Mouse (Mus musculus): ENCODE measurements around the gene 2410131K14Rik. TPM values are rescaled to one million over a fixed set of nuclear protein-coding genes. Genes with fewer than 3 reads are reported as not detected.

Gene 2410131K14Rik
- total and polyA plus RNA-seq, 3 experiments, result 4.0 to 4.3 TPM; not detected in 1

Other genes starting within 250 kb of the 2410131K14Rik start
- gene Tesc, start 217.5 kb upstream of the 2410131K14Rik start, total RNA-seq (2012; rRNA removed), result not detected in 2 replicates
- under 1 TPM in 1 of 2 experiments, not detected in 1; 0.07 TPM for gene Tesc, start 217.5 kb upstream of the 2410131K14Rik start, polyA plus RNA-seq (2012; ENCODE audit: insufficient read depth in 1 of 2, insufficient read length in 2 of 2, low read depth in 1 of 2, low replicate concordance in 2 of 2, missing spikeins in 1 of 2)
- gene Fbxw8, start 89.8 kb upstream of the 2410131K14Rik start, total RNA-seq (2012; rRNA removed), result 44.9 and 49.9 TPM in 2 replicates
- gene Fbxw8, start 89.8 kb upstream of the 2410131K14Rik start, polyA plus RNA-seq (2012; ENCODE audit: insufficient read depth in 1 of 2, insufficient read length in 2 of 2, low read depth in 1 of 2, low replicate concordance in 2 of 2, missing spikeins in 1 of 2), result 10 to 100 TPM; 52.5 to 57.4 TPM
- not detected in 2 replicates for gene Hrk, start 80.6 kb upstream of the 2410131K14Rik start, total RNA-seq (2012; rRNA removed)
- gene Hrk, start 80.6 kb upstream of the 2410131K14Rik start, polyA plus RNA-seq (2012; ENCODE audit: insufficient read depth in 1 of 2, insufficient read length in 2 of 2, low read depth in 1 of 2, low replicate concordance in 2 of 2, missing spikeins in 1 of 2), result not detected
- gene Rnft2, start 111 bp upstream of the 2410131K14Rik start, total RNA-seq (2012; rRNA removed), result 0.29 and 0.42 TPM in 2 replicates
- under 1 TPM in 1 of 2 experiments, not detected in 1; 0.71 TPM for gene Rnft2, start 111 bp upstream of the 2410131K14Rik start, polyA plus RNA-seq (2012; ENCODE audit: insufficient read depth in 1 of 2, insufficient read length in 2 of 2, low read depth in 1 of 2, low replicate concordance in 2 of 2, missing spikeins in 1 of 2)